Mouse (Mus musculus): Measurements from ENCODE around the gene Olfr30. TPM values are rescaled to one million over a fixed set of nuclear protein-coding genes. Genes with fewer than 3 reads are reported as not detected.

Olfr30 gene
- polyA plus RNA-seq, 1 experiment from 2014 or later: 0.24 TPM

- Histone ChIP-seq H3K9me3 (replicated peaks) (no peaks in the 10 kb centered on the region), H3K4me3 (replicated peaks) (no peak overlapping the region), H3K9ac (no peak overlapping the region), H3K4me2 (replicated peaks) (no peak overlapping the region), H3K4me1 (no peaks in the 10 kb centered on the region), H3K27me3 (no peaks in the 10 kb centered on the region), H3K27ac (replicated peaks) (no peak overlapping the region), H3K36me3 (no peaks in the 10 kb centered on the region)
- 70% methylated on average over 3 of the region's 3 CpGs for WGBS
- no peak for ATAC-seq (ENCODE audit: insufficient number of reproducible peaks, low FRiP score, low TSS enrichment, low read depth)
These were observed 54.0 kb downstream of the Olfr30 start for GRCm38 (mm10) chr11:58408066-58408465.

Other genes starting within 250 kb of the Olfr30 start
- 2.0 and 2.4 TPM in 2 replicates for gene 4930438A08Rik, start 187.5 kb downstream of the Olfr30 start, polyA plus RNA-seq (2015; fragmentation: Nextera tagmentation; extraction: Ambion mirVana)
- gene Zfp692, start 155.2 kb downstream of the Olfr30 start, polyA plus RNA-seq (2015; fragmentation: Nextera tagmentation; extraction: Ambion mirVana): 33.1 and 37.1 TPM in 2 replicates
- gene Zfp672, start 131.9 kb downstream of the Olfr30 start, polyA plus RNA-seq (2015; fragmentation: Nextera tagmentation; extraction: Ambion mirVana): 39.6 and 41.0 TPM in 2 replicates
- gene Sh3bp5l, start 131.5 kb downstream of the Olfr30 start, polyA plus RNA-seq (2015; fragmentation: Nextera tagmentation; extraction: Ambion mirVana): 34.0 and 38.7 TPM in 2 replicates
- 0.20 and 0.35 TPM in 2 replicates for gene Lypd8, start 83.2 kb downstream of the Olfr30 start, polyA plus RNA-seq (2015; fragmentation: Nextera tagmentation; extraction: Ambion mirVana)
- not detected in 2 replicates for gene 1810065E05Rik, start 41.2 kb downstream of the Olfr30 start, polyA plus RNA-seq (2015; fragmentation: Nextera tagmentation; extraction: Ambion mirVana)
- not detected in 2 replicates for gene Gm12253, start 29.7 kb downstream of the Olfr30 start, polyA plus RNA-seq (2015; fragmentation: Nextera tagmentation; extraction: Ambion mirVana)
- not detected in 2 replicates for gene Lypd9, start 9.3 kb downstream of the Olfr30 start, polyA plus RNA-seq (2015; fragmentation: Nextera tagmentation; extraction: Ambion mirVana)
- 0.11 and 0.31 TPM in 2 replicates for gene Olfr332, start 30.3 kb upstream of the Olfr30 start, polyA plus RNA-seq (2015; fragmentation: Nextera tagmentation; extraction: Ambion mirVana)
- gene Olfr331, start 40.3 kb upstream of the Olfr30 start, polyA plus RNA-seq (2015; fragmentation: Nextera tagmentation; extraction: Ambion mirVana): not detected in 2 replicates
- 0.14 and 0.36 TPM in 2 replicates for gene Olfr330, start 72.6 kb upstream of the Olfr30 start, polyA plus RNA-seq (2015; fragmentation: Nextera tagmentation; extraction: Ambion mirVana)
- 0.16 TPM in 1 of 2 replicates, not detected in the other for gene Olfr329-ps, start 84.2 kb upstream of the Olfr30 start, polyA plus RNA-seq (2015; fragmentation: Nextera tagmentation; extraction: Ambion mirVana)
- gene Olfr328, start 93.4 kb upstream of the Olfr30 start, polyA plus RNA-seq (2015; fragmentation: Nextera tagmentation; extraction: Ambion mirVana): 0.08 TPM in 1 of 2 replicates, not detected in the other
- 0.12 TPM in 1 of 2 replicates, not detected in the other for gene Olfr224, start 108.3 kb upstream of the Olfr30 start, polyA plus RNA-seq (2015; fragmentation: Nextera tagmentation; extraction: Ambion mirVana)
- not detected in 2 replicates for gene Olfr325, start 115.5 kb upstream of the Olfr30 start, polyA plus RNA-seq (2015; fragmentation: Nextera tagmentation; extraction: Ambion mirVana)
- not detected in 2 replicates for gene Olfr324, start 132.8 kb upstream of the Olfr30 start, polyA plus RNA-seq (2015; fragmentation: Nextera tagmentation; extraction: Ambion mirVana)
- gene 2210407C18Rik, start 153.8 kb upstream of the Olfr30 start, polyA plus RNA-seq (2015; fragmentation: Nextera tagmentation; extraction: Ambion mirVana): not detected in 2 replicates
- 0.12 and 0.16 TPM in 2 replicates for gene Olfr323, start 168.2 kb upstream of the Olfr30 start, polyA plus RNA-seq (2015; fragmentation: Nextera tagmentation; extraction: Ambion mirVana)
- gene Trim58, start 178.2 kb upstream of the Olfr30 start, polyA plus RNA-seq (2015; fragmentation: Nextera tagmentation; extraction: Ambion mirVana): 0.08 TPM in 1 of 2 replicates, not detected in the other
- gene Olfr322, start 196.5 kb upstream of the Olfr30 start, polyA plus RNA-seq (2015; fragmentation: Nextera tagmentation; extraction: Ambion mirVana): 0.11 TPM in 1 of 2 replicates, not detected in the other
- gene Olfr320, start 218.8 kb upstream of the Olfr30 start, polyA plus RNA-seq (2015; fragmentation: Nextera tagmentation; extraction: Ambion mirVana): not detected in 2 replicates
- gene Olfr319, start 236.9 kb upstream of the Olfr30 start, polyA plus RNA-seq (2015; fragmentation: Nextera tagmentation; extraction: Ambion mirVana): not detected in 2 replicates

All from embryonic facial prominence, embryonic 15.5 days (tissue).